Mouse (Mus musculus): ENCODE measurements around the gene Csnk2a2. TPM values are rescaled to one million over a fixed set of nuclear protein-coding genes. Genes with fewer than 3 reads are reported as not detected.

Csnk2a2 gene
- polyA plus RNA-seq (2012; fragmentation: generic; extraction: Trizol), result 10 to 100 TPM; 25.0 to 43.3 TPM

GRCm38 (mm10) chr8:95490006-95490405, at the start of gene Csnk2a2:
TSS of gene Csnk2a2 (minus strand) at chr8:95490039.

GRCm38 (mm10) chr8:95533584-95534387, 43.9 kb upstream of the Csnk2a2 start, which contains the start of gene Ccdc113:
TSS of gene Ccdc113 (plus strand) at chr8:95534085.

GRCm38 (mm10) chr8:95434686-95435439, 55.0 kb downstream of the Csnk2a2 start, which contains the start of gene Cfap20:
TSS of gene Cfap20 (minus strand) at chr8:95434869.

Other genes starting within 250 kb of the Csnk2a2 start
- gene Cngb1, start 183.5 kb downstream of the Csnk2a2 start, polyA plus RNA-seq (2012; fragmentation: generic; extraction: Trizol), result under 1 TPM; 0.14 to 0.26 TPM
- not detected for gene Tepp, start 179.5 kb downstream of the Csnk2a2 start, polyA plus RNA-seq (2012; fragmentation: generic; extraction: Trizol)
- 1 to 10 TPM; 1.4 to 7.7 TPM for gene Zfp319, start 158.1 kb downstream of the Csnk2a2 start, polyA plus RNA-seq (2012; fragmentation: generic; extraction: Trizol)
- 10 to 100 TPM; 14.6 to 26.3 TPM for gene Usb1, start 157.8 kb downstream of the Csnk2a2 start, polyA plus RNA-seq (2012; fragmentation: generic; extraction: Trizol)
- 1 to 10 TPM in 1 of 2 experiments, under 1 TPM in 1; 0.18 to 2.5 TPM for gene Mmp15, start 137.8 kb downstream of the Csnk2a2 start, polyA plus RNA-seq (2012; fragmentation: generic; extraction: Trizol)
- 10 to 100 TPM; 16.0 to 73.6 TPM for gene Cfap20, start 55.2 kb downstream of the Csnk2a2 start, polyA plus RNA-seq (2012; fragmentation: generic; extraction: Trizol)
- under 1 TPM in 1 of 2 experiments, not detected in 1; 0.33 TPM for gene Ccdc113, start 44.0 kb upstream of the Csnk2a2 start, polyA plus RNA-seq (2012; fragmentation: generic; extraction: Trizol)
- not detected for gene Prss54, start 86.3 kb upstream of the Csnk2a2 start, polyA plus RNA-seq (2012; fragmentation: generic; extraction: Trizol)
- 1 to 10 TPM; 1.4 to 2.7 TPM for gene Gins3, start 143.4 kb upstream of the Csnk2a2 start, polyA plus RNA-seq (2012; fragmentation: generic; extraction: Trizol)
- 1 to 10 TPM; 1.1 to 8.9 TPM for gene Ndrg4, start 186.9 kb upstream of the Csnk2a2 start, polyA plus RNA-seq (2012; fragmentation: generic; extraction: Trizol)
- 1 to 10 TPM; 3.1 to 4.4 TPM for gene Setd6, start 225.8 kb upstream of the Csnk2a2 start, polyA plus RNA-seq (2012; fragmentation: generic; extraction: Trizol)